Mouse (Mus musculus): ENCODE results near the gene St6galnac6.

GRCm38 (mm10) chr2:32553592-32554148 is 45.8 kb upstream of the St6galnac6 start:
- TF ChIP-seq MAZ (IDR thresholded peaks at IDR 0.05; ENCODE audit: low read depth, low read length) (no peak), CTCF (IDR thresholded peaks at IDR 0.05 in 2 of 3, conservative IDR thresholded peaks at IDR 0.05 in 1 of 3; ENCODE audit: control insufficient read depth in 1 of 3, insufficient read depth in 1 of 3, low read depth in 2 of 3, low read length in 3 of 3, poor library complexity in 1 of 3, severe bottlenecking in 1 of 3) (no peak), RAD21 (IDR thresholded peaks at IDR 0.05; ENCODE audit: low read depth, low read length) (no peak), NRF1 (IDR thresholded peaks at IDR 0.05; ENCODE audit: insufficient read depth, low read depth, low read length, poor library complexity, severe bottlenecking) (no peak), TBP (IDR thresholded peaks at IDR 0.05; ENCODE audit: low read depth, low read length) (no peak), POLR2A (IDR thresholded peaks at IDR 0.05; ENCODE audit: control insufficient read depth in 1 of 2, insufficient read depth in 1 of 2, low read depth in 1 of 2, low read length in 2 of 2, poor library complexity in 1 of 2) (no peak)

Measured in MEL (cell line).